Mouse (Mus musculus) retina, postnatal 7 days (tissue): ENCODE measurements at regions not wholly inside any gene's neighbourhood (a gene's known extent, or its start where the extent isn't known, plus 50 kb on each side); places are given as distances from the start of the nearest gene placed in this dataset.

Source experiments
- DNase-seq: peaks from one replicate; pipeline ENCODE4 v3.0.0-alpha.2; 2012; ENCODE audit warnings: low read depth, low spot score

DNA sequence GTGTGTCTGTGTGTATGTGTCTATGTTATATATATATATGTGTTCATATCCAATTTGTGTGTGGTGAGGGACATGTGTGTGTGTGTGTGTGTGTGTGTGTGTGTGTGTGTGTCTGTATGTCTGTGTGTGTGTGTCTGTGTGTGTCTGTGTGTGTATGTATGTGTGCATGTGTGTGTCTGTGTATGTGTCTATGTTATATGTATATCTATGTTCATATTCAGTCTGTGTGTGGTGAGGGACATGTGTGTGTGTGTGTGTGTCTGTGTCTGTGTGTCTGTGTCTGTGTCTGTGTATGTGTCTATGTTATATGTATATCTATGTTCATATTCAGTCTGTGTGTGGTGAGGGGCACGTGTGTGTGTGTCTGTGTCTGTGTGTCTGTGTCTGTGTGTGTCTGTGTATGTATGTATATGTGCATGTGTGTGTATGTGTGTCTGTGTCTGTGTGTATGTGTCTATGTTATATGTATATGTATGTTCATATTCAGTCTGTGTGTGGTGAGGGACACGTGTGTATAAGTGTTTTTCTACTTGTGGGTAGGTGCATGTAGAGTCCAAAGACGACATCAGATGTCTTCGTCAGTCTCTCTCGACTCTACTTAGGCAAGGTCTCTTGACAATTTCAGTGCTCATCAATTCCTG, 370.5 kb upstream of the Slc7a11 start:
- DNase-seq: no peak

DNA sequence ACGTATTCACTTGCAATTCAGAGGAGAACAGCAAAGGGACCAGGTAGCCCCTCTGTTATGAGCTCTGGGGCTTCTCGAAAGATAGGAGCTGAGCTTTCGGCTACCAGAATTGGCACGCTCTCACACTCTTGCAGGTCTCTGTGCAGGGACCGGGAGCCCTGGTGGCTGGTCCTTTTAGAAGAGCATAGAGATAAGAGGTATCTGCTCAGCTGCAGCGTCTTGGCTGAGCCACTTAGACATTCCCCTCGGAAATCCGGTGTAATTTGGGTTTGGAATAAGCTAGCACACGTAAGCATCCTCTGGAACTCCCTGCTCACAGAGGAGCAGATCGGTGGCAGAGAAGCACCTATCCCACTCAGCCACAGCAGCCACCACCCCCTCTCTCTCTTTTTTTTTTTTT, 372.3 kb upstream of the Slc7a11 start:
- no peak for DNase-seq

DNA sequence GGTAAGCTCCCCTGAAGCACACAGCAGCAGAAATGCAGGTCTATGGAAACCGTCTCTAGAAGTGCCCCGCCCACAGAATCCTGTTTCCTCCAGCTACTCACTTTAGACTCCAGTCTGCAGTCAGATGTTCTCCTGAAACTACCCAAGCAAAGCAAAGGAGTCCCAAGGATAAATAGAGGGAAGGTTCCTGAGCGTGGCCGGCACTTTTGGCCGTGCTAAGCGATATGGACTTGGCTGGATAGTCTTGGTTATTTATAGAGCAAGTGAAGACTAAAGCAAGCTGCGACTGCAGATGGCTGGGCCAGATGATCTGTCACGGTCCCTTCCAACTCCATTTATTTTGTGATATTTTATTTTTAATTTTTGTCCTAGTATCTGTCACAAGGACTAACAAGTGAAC, 373.1 kb upstream of the Slc7a11 start:
- DNase-seq: no peak

DNA sequence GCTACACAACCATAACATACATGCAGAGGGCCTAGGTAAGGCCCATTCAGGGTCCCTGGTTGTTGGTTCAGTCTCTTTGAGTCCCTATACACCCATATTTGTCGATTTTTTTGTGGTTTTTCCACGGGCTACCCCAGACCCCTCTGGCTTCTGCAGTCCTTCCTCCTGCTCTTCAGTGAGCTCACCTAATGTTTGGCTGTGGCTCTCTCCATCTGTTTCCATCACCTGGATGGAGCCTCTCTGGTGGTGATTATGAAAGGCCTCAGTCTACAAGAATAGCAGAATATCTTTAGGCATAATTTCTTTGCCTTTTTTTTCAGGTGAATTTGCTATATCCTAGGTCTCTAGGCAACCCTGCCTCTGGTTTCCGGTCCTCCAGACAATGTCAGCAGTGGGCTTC, 373.9 kb upstream of the Slc7a11 start:
- no peak for DNase-seq

DNA sequence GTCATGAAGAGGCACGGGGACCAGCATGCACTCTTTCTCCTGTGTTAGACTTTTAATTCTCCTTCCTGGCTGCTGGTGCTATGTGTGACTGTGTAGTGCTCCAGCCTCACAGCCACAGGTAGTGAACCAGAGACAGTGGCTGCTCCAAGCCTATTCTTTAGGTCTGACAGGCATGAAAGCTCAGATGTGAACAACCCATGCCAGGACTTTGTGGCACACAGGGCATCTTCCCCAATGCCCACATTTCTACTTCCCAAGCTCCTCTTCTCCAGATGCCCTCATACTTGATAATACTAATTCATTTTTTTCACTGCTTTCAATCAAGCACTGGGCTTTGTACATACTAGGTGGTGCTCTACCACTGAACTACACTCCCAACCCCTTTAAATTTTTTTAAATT, 377.4 kb upstream of the Slc7a11 start:
- no peak for DNase-seq

DNA sequence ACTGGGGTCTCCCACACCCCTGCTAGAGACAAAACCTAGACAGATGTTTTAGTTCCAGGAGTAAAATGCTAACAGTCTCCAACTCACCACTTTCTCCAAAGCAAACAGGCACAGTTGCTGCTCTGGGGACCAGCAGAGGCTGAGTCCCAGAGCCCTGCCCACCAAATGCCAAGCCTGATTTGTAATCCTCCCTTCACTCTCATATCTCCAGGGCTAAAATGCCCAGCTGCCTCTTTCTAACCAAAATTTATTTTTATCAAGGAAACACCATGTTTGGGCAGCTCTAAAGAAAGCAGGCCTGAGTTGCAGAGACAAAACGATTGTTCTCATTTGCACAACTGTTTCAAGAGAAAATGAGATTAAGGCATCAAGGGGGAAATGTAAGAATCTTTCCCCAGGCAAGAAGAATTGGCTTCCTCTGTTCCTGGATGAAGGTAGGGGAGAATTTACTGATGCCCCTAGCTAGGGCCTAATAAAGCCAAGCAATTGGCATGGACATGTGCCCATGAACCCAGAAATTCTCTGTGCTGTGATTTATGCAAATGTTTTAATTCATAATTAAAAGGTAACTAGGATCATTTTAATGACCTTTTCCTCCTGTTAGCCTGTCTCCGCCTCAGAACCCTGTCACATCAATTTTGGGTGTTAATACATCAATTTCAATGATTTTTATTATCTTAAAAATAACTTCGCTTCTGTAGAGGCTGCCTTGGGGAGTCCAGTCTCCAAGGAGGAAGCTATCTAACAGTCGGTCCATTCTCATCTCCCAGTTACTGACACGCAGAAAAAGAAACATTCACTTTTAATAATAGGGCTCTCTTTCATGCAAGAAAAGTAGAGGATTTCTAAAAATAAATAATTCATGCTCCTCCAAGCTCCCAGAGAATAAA, 382.4 kb upstream of the Slc7a11 start:
- no peak for DNase-seq

DNA sequence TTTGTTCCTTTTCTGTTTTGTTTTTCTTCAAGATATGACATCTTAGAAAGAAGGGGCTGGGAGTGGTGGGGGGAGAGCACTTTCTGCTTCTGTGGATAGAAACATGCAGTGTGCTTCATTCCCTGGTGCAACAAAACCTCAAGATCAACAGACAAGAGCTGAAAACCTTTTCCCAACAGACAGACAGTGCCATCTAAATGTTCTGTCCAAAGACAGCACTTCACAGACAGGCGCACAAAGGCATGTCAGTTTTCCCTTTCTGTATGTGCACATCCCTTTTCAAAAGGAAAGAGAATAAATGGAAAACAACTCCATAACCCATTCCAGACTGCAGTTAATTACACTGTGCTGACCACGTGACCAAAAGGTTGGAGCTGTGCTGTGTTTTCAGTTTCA, 383.0 kb upstream of the Slc7a11 start:
- no peak for DNase-seq

DNA sequence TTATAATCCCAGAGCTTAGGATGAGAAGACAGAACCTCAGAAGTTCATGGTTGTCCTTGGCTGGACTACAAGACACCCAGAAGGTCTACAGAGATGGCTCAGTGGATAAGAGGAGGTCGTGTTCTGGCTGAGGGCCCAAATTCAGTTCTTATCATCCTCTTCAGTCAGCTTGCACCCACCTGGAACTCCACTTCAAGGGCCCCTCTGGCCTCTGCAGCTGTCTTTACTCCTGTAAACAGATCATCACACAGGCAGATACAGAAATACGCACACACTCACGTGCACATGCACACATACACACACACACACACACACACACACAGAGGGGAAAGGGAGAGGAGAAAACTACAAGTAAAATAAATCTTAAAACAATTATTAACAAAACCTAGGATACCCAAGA, 385.8 kb upstream of the Slc7a11 start:
- DNase-seq: no peak

DNA sequence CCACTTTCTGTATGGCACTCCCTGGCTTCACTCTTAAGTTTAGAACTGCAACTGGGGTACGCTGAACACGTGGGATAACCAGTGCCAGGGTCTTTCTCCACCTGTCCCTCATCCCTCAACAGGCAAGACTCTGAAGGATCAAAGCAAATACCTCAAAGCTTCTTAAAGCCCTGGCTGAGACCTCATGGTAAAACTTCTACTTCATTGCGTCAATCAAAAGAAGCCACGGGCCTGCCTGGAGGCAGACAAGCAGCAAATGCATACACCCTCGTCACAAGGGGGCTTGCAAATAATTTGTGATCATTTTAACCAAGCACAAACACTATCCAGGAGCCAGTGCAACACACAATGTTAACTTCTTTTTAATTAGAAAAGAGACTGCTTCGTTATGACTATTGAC, 387.0 kb upstream of the Slc7a11 start:
- DNase-seq: no peak

DNA sequence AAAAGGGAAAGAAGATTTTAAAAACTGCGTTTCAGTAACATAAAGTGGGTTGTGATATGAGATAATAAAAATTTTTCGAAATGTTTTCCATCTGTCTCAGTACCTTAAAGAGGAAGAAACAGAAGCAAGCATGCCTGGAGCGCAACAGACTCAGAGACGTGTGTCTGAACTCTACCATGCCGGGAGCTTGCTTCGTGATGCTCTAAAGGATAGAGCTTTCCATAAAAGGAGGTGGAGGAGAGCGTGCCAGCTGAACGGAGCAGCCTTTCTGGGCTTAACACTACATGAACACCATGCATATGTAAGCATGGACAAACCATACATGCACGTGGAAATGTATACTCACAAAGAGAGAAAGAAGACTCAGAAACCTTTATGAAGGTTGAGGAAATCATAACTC, 387.5 kb upstream of the Slc7a11 start:
- DNase-seq: no peak

DNA sequence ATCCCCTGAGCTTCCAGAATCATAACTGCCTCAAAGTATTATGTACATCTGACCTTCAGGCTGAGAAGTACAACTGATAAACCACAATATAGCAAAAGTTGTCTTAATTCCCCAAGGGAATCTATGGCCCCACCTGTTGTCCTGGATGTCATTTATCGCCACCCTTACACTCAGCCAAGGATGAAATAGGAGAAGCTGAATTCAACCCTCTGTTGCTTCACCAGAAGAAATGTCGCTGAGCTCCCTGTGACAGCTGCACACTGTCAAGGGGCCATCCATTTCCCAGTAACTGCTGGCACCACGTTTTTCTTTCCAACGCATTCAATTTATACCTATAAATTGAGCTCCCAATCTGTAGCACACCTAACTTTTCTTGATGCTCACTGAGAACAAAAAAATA, 382.0 kb upstream of the Noct start:
- DNase-seq: no peak

DNA sequence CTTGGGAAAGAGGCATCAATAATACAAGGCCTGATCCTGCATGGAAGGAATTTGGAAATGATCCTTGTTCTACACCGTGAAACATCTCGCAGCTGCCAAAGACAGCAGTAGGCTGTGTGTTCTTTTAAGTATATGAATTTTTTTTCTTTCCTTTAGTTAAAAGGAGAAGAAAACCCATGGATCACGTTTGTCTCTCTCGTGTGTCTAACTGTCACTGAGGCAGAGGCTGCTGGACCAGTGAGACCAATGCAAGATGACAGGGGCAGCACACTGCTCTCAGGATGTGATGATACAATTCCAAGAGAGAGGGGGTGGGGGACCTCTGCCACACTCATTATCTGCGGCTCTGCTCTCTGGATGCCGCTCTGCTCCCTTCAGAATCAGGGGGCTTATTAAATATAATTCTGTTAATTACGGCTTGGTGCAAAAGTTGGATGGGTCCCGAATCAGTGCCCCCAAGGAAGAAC, 379.4 kb upstream of the Noct start:
- DNase-seq: no peak

DNA sequence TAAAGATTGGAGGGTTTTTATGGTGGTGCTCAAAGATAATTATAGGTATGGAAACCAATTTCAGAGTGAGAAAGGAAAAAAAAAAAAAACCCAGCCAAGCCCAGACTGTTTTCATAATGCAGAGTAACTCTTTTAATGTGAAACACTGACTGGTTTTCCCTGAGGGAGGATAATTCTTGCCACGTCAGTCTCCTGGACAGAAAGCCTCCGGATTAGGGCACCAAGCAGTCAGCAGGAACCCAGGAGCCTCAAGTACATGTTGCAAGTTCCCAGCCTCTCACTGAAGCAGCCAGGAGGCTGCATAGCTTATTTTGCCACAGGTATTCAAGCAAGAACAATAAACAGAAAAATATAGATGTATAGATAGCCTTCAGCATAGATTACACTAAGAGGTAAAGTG, 378.9 kb upstream of the Noct start:
- no peak for DNase-seq

DNA sequence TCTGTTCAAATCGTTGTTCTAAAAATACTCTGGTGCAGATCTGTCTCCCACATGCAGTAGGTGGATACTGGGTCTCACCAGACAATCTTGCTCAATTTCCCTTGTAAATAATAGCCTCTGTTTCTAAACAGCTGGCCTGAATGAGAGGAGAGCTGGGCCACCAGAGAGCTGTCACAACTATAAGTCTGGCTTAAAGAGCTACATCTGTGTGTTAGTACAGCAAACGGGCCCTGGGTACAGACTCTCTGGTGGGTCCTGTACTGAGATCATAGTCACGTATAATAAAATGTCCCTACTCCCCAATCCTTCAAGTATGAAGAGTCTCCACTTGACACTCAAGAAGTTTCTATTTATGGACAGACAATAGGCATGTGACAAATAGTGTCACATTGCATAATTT, 375.7 kb upstream of the Noct start:
- DNase-seq: no peak

DNA sequence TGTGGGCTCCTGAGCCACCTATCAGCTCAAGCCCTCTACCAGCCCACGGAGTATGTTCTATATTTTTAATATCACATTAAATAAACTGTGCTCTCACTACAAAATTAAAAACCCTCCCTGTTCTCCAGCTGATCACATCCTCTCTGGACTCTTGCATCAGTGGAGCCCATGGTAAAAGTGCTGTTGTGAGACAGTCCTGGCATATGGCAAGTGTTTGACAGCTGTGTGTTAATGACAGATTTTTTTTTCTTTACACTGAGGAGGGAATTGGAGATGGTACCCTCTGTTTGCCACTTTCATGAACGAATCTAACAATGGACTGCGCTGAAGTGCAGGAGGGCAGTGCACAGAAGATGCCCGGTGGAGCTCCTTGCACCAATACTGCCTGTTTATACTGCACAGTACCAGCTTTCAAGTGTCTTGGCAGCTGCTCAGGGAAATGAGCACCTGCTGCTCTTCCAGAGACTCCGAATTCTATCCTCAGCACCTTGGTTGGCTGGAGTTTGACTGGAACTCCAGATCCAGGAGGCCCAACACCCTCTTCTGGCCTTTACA, 373.1 kb upstream of the Noct start:
- no peak for DNase-seq

DNA sequence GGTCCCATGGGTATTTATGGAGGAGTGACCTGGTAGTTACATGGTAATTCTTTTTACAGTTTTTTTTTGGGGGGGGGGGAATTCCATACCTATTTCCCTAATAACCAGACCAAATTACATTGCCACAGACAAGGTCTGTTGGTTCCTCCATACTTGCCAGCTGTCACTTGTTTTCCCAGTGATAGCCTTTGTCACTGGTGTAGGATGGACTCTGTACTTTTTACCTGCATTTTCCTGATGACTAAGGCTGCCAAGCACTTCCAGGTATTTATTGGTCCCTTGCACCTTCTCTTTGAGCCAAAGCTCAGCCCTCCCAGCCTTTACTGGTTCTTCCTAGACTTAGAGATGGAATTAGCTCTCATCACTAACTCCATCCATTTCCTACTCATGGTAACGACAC, 357.1 kb upstream of the Noct start:
- DNase-seq: no peak

DNA sequence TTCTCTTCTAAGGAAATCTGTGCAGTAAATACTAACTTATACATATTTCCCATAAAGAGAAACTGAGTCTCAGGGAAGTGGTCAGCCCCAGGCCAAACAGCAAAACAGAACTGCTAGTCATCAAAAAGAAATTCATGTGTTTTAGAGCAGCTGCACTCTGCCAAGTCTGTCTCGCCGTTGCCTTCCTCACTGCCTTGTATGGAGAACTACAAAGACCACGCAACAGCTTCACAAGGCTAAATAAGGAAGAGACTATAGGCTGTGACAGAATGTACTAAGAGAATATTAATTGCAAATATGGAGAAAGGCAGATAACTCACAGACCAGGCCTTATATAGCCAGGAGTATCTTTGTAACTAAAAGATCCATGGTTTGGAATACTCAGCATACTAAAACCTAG, 355.0 kb upstream of the Noct start:
- no peak for DNase-seq

DNA sequence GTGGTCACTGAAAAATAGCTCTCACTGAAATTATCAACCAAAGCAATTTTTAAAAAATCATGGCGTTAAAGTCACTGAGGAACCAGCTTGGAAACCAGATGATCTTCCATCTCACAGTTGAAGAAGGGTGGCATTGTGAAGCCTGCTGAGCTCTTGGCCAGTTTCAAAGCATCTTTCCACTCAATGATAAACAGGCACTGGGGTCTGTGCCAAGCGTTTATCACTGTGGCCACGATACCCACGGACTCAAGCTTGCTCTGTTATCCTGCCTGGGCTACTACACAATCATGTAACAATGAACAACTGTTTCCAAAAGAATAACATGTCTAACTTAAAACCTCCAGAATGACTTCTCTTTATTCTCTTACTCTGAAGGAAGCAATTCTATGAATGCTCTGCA, 345.2 kb upstream of the Noct start:
- no peak for DNase-seq

DNA sequence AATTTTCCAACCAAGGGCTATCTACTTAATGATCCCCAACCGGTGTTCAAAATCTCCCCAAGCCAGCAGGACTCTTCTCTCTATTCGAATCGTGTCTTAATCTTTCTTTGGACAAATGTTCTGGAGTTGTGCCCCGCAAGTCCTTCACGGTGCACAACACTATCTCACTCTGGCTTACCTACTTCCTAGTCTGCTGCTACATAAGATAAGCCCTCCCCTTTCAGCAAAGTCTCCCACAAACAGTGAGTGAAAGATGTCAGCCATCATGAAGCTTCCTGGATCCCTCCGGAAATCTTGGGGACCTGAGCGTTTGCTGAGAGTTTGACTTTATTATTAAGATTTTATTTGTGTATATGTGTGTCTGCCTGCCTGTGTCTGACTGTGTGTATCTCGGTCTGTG, 344.7 kb upstream of the Noct start:
- no peak for DNase-seq

DNA sequence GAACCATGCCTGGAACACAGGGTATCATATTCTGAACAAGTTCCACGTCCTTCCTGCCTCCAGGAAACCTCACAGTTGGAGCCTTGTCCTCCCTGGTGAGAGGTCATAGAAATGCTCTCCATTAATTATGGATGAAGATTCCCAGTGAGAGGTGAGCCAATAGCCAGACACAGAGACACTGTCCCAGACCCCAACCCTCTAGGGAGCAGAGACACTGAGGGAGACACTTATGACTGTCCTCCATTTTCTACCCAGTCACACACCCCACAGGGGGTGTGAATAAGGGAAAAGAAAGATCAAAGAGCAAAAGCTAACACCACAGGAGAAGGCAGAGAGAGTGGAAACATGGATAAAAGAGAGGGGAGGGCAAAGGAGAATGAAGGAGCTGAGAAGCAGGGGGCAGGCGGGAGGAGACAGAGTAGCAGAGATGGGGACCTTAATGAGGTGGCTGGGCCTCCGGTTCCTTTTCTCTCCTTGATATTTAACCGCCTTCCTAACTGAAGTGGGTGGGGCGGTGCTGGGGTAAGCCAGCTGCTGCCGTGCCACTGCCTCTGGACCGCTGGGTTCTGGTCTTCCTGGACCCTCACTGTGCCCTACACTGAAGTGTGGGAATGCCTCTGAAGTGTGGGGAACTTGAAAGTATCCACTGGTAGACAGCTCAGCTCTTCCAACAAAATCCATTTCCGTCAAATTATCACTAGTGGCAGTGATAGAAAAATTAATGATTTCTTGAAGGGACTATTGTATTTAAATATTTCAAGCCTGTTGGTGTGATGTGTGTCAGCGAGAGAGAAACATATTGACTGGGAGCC, 342.6 kb upstream of the Noct start:
- no peak for DNase-seq

DNA sequence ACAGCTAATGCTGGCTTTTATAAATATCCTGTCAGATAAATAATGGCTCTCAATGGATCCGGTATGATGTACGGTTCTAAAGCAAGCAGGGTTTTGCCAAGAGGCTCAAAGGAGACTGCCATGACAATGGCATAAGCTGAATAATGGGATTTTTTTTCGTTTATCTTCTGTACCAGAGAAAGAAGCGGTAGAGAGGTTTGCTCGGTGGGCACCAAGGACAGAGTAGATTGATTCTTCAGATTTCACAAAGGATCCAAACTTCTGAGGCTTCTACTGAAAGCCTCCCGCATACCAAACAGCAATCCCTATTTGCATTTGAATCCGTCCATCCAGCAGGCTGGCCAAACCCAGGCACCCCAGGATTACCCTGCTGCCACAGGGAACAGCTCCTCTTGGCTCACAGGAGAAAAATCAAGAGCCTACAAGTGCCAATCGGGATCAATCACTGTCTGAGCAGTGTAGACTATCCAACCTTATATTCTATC, 342.0 kb upstream of the Noct start:
- DNase-seq: no peak

DNA sequence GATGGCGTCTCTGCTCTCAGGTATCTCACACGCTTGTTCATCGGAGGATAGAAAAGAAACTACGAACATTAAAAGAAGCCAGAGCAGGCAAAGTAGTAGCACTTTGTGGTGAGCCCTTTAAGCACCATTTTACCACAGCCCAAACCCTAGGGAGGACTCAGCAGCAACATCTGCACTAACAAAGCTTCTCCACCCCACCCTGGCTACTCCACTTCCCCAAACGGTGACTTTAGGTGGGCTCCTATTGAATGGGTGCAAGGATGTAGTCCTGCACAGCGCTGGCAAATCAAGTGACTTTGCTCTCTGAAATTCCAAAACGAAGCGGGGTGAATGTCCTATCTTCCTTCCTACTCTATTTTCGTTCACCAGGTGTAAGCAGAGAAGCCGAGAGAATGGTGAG, 337.9 kb upstream of the Noct start:
- no peak for DNase-seq
